Mouse (Mus musculus) natural killer cell, adult 2 months (primary cell): Measurements from ENCODE around the gene Marc1.

Experiments
- DNase-seq, 2 experiments: peaks; one replicate each; pipeline ENCODE4 v3.0.0; 2022; ENCODE audit warnings: low spot score in 2 of 2

The Marc1 gene

DNA sequence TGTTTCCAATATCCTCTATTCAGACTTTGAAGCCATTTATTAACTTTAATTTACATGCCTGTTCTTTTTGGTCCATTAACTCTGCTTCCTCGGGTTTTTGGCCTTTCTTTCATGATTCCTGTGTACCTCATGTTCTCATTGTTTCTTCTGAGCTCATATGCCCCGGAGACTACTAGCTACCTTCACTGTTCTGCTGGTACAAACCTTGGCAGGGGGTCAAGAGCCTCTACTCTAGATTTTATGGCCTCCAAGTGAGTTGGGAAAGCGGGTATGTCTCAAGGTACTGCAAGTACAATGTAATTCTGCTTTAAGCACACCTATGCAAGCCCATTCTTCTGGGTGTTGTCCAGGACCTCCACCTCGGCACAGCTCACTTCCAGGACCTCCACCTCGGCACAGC, 48.2 kb downstream of the Marc1 start:
- DNase-seq = no peak

GRCm38 (mm10) chr1:184761988-184762387, 49.1 kb downstream of the Marc1 start:
- DNase-seq = no peak

DNA sequence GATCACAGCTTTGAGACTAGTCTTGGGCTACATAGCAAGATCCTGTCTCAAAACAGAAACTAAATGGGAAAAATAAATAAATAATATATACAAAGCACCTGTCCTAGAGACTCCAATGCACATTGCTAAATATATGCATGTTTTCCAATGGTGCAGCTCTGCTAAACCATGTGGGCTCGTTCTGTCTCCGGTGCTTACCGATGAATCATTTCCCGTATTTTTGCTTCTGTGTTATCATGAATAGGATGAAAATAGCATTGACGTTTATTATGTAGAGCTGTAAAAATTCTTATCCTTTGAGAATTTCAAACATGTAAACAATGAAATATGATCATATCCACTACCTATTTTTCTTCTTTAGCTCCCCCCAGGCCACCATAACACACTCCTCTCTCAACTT, 58.4 kb downstream of the Marc1 start:
- no peak for DNase-seq

DNA sequence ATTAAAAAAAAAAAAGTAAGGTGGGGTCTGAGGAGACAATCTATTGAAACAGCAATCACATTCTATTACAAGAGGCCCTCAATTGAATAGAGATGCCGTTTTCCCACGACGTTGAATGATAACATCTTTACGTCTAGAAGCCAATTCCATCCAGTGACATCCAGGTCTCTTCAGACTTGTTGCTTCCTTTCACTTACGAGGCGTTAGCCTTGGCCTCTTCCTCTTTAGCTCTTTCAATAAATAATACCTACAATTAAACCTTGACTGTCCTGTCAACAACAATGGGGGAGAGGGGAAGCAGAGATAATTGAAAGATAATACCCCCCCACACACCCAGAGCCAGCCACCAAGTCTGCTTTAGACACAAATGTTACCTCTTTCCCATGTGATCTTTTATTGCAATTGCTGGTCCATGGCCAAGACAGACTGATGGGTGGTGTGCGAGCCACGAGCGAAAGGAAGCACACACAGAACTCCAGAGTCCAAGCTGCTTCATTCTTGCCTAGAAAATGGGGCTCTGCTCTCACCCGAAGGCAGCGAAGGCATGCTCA, 60.9 kb downstream of the Marc1 start:
- DNase-seq = no peak

GRCm38 (mm10) chr1:184748692-184749152, 62.4 kb downstream of the Marc1 start:
- DNase-seq = no peak

GRCm38 (mm10) chr1:184737876-184738479, 73.1 kb downstream of the Marc1 start:
- peak; percentile 65 to 70 for DNase-seq

- no peak for DNase-seq
Observed at GRCm38 (mm10) chr1:184737228-184737627, 73.9 kb downstream of the Marc1 start.
